Mouse (Mus musculus): ENCODE results near the gene Stat5b.

- no peak for TF ChIP-seq POLR2A (IDR thresholded peaks at IDR 0.05; ENCODE audit: borderline replicate concordance, extremely low read depth, low read depth, low read length)
- TF ChIP-seq CTCF (IDR thresholded peaks at IDR 0.05; ENCODE audit: insufficient read depth, low read length): peak; percentile 69; the same call in 1 of the 2 replicates
Measured at GRCm38 (mm10) chr11:100833466-100833865, 17.1 kb downstream of the Stat5b start.

Measured in lung, adult 2 months (tissue).